Mouse (Mus musculus) cerebral cortex, adult 2 months (tissue): ENCODE measurements around the gene Ifna12.

Experiments used
- WGBS: fragments of 180-500 bp; shearing (Covaris S2); methylation state at CpG from one replicate; pipeline ENCODE4 v1.1.7; 2018; 5-methylcytosine and 5-hydroxymethylcytosine counted together

The Ifna12 gene

GRCm38 (mm10) chr4:88603276-88603675, at the start of gene Ifna12:
Ifna12 (minus strand) TSS chr4:88603376.

DNA sequence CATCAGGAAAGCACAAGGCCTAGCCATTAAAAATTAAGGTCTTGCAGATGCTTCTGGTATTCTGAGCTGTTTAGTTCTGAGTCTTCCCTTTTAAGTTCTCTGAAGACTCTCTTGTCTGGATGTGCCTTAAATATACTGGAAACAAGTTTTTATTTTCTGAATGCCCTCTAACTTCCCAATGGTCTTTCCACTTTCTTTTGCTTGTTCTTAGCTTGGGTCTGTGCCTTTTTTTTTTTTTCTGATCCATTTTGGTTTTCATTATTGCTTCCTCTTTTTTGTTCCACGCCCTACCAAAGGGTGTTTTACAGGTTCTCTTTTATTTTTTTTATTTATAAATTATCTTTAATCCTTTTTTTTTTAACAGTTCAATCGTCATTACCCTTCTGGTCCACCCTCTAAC, 41.2 kb upstream of the Ifna12 start, which contains the start of gene Ifna13:
Ifna13 (minus strand) TSS at position 101 of the 400 bp plus-strand sequence.
- 59% methylated on average over 2 of the region's 2 CpGs for WGBS

- 46% methylated on average over 2 of the region's 2 CpGs for WGBS
Measured at GRCm38 (mm10) chr4:88642526-88642925, 39.4 kb upstream of the Ifna12 start.

DNA sequence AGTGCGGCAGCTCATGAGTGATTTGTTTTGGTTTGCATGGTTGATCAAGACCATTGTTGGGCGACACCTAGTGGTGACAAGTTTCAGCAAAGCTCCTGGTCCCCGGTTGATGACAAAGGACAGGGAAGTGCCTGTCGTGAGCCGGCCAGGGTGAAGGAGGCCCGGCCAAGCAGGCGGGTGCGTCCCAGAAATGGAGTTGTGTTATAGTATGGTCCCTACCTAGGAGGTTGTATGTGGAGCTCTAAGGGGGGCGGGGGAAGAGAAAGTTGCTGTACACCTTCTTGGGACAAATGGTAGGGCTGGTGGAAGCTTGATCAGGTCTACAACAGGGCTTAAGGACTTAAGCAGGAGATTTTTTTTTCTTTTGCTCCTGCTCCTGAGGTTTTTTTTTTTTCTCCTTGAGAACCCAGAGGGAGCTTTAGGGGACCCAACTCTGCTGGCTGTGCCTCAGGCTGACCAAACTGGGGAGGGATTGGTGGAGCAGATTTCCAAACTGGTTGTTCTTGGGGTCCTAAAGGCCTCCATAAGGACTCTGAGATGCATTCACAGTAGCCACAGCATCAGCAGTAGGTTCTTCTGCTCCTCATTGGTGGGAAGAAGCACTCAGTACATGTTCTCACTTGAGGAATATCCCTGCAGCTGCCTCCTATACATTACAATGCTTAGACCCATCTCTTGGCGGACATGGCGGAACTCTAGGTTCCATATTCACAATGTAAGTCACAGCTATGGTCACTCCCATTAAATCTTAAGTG, 38.1 kb upstream of the Ifna12 start:
- WGBS: 12% methylated on average over 11 of the region's 11 CpGs

GRCm38 (mm10) chr4:88640704-88641076, 37.5 kb upstream of the Ifna12 start:
- WGBS: 33% methylated on average over 8 of the region's 8 CpGs

- WGBS: 95% methylated on average over 4 of the region's 4 CpGs
Measured at GRCm38 (mm10) chr4:88634311-88634710, 31.1 kb upstream of the Ifna12 start, which contains the start of gene C87499. C87499 (minus strand) TSS chr4:88634411.

GRCm38 (mm10) chr4:88592285-88592684, 10.9 kb downstream of the Ifna12 start, which contains the start of gene Ifna9:
Ifna9 (minus strand) TSS chr4:88592385.
- WGBS: 89% methylated on average over 1 of the region's 1 CpGs

GRCm38 (mm10) chr4:88571698-88572097, 31.5 kb downstream of the Ifna12 start, which contains the start of gene Ifna14:
Ifna14 (minus strand) TSS chr4:88571798.
- WGBS: 81% methylated on average over 1 of the region's 1 CpGs

- 96% methylated on average over 1 of the region's 1 CpGs for WGBS
Measured at GRCm38 (mm10) chr4:88561791-88562190, 41.4 kb downstream of the Ifna12 start.

GRCm38 (mm10) chr4:88558145-88558544, 45.0 kb downstream of the Ifna12 start, which contains the start of gene Ifna15:
Ifna15 (minus strand) TSS chr4:88558245.

